Mouse (Mus musculus): ENCODE measurements at regions not wholly inside any gene's neighbourhood (a gene's known extent, or its start where the extent isn't known, plus 50 kb on each side); places are given as distances from the start of the nearest gene placed in this dataset.

DNA sequence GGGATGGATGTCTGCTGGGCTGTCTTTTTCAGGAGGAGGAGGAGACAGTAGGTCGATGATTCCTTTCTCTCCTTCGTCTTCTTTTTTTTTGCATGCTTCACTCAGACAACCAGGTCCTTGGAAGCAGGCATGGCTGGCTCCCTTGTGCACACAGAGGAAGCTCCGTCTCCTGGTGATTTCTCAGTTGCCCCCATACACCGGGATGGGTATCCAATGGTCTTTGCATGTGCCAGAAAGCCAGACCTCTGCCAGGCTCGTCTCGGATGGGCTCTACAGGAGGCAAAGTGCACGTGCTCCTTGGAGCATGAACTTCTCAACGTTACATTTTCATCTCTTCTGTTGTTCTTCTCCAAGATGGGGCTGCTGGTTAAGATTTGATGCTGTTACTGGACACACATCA lies 82.7 kb downstream of the Emp1 start:
- Histone ChIP-seq H3K79me2 (ENCODE audit: control insufficient read depth, insufficient read depth) (no peaks in the 10 kb centered on the region), H3K27me3 (ENCODE audit: control insufficient read depth, insufficient read depth, insufficient read length) (no peaks in the 10 kb centered on the region), H3ac (ENCODE audit: control insufficient read depth, insufficient read length) (no peak overlapping the region), H3K4me3 (no peak overlapping the region), H3K36me3 (ENCODE audit: control insufficient read depth, insufficient read depth) (no peaks in the 10 kb centered on the region), H3K4me2 (ENCODE audit: low read depth) (peak overlapping the region; percentile 36)
- TF ChIP-seq POLR2AphosphoS2 (IDR thresholded peaks at IDR 0.05; ENCODE audit: insufficient read length, low read depth) (no peak), TCF12 (IDR thresholded peaks at IDR 0.05; ENCODE audit: insufficient read depth, poor library complexity, severe bottlenecking) (no peak), REST (IDR thresholded peaks at IDR 0.05; ENCODE audit: insufficient read depth, insufficient read length) (no peak), E2F4 (IDR thresholded peaks at IDR 0.05; ENCODE audit: insufficient read depth) (no peak), SRF (IDR thresholded peaks at IDR 0.05; ENCODE audit: control insufficient read depth, insufficient read length, low read depth) (no peak), POLR2A (IDR thresholded peaks at IDR 0.05; ENCODE audit: insufficient read length, low read depth) (no peak), MYOG (IDR thresholded peaks at IDR 0.05; ENCODE audit: control insufficient read depth in 1 of 3, insufficient read depth in 1 of 3, insufficient read length in 2 of 3, low read depth in 2 of 3) (no peak), CEBPB (IDR thresholded peaks at IDR 0.05; ENCODE audit: insufficient read depth, poor library complexity, severe bottlenecking) (no peak), MAX (IDR thresholded peaks at IDR 0.05; ENCODE audit: low read depth) (no peak), USF1 (IDR thresholded peaks at IDR 0.05; ENCODE audit: low read depth) (no peak), MYOD1 (IDR thresholded peaks at IDR 0.05; ENCODE audit: control insufficient read depth in 1 of 3, insufficient read length in 2 of 3, low read depth in 2 of 3) (no peak), TCF3 (IDR thresholded peaks at IDR 0.05; ENCODE audit: insufficient read length, low read depth) (no peak)

DNA sequence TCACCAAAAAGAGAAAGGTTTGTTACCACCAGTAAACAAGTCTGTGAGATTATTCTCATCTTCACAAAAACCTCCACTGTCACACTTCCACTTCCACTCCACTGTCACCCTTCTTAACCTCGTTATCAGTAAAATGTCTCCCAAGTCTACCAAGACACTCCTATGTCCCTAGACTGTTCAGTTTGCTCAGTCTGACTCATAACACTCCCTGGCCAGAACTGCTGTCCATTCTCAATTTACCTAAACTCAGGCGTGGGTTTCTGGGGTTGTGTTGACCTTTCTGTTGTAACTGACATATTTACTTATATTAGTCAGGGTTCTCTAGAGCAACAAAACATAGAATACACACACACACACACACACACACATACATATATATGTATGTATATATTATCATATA lies 85.5 kb downstream of the Emp1 start:
- Histone ChIP-seq H3K36me3 (ENCODE audit: control insufficient read depth, insufficient read depth) (no peaks in the 10 kb centered on the region), H3K4me3 (no peak overlapping the region), H3K79me2 (ENCODE audit: control insufficient read depth, insufficient read depth) (no peaks in the 10 kb centered on the region), H3K4me2 (ENCODE audit: low read depth) (no peak overlapping the region), H3ac (ENCODE audit: control insufficient read depth, insufficient read length) (no peak overlapping the region), H3K27me3 (ENCODE audit: control insufficient read depth, insufficient read depth, insufficient read length) (no peaks in the 10 kb centered on the region)
- no peak for TF ChIP-seq MYOG (IDR thresholded peaks at IDR 0.05; ENCODE audit: control insufficient read depth in 1 of 3, insufficient read depth in 1 of 3, insufficient read length in 2 of 3, low read depth in 2 of 3)

GRCm38 (mm10) chr6:135449228-135449627 lies 86.9 kb downstream of the Emp1 start:
- H3K27me3 ChIP-seq (ENCODE audit: control insufficient read depth, insufficient read depth, insufficient read length) = no peaks in the 10 kb centered on the region
- H3K4me3 ChIP-seq = no peak overlapping the region
- no peak for TF ChIP-seq POLR2A (IDR thresholded peaks at IDR 0.05; ENCODE audit: insufficient read length, low read depth)
- no peak for TF ChIP-seq MAX (IDR thresholded peaks at IDR 0.05; ENCODE audit: low read depth)
- TF ChIP-seq E2F4 (IDR thresholded peaks at IDR 0.05; ENCODE audit: insufficient read depth) = no peak
- no peak for TF ChIP-seq MYOD1 (IDR thresholded peaks at IDR 0.05; ENCODE audit: control insufficient read depth in 1 of 3, insufficient read length in 2 of 3, low read depth in 2 of 3)
- no peak for TF ChIP-seq SRF (IDR thresholded peaks at IDR 0.05; ENCODE audit: control insufficient read depth, insufficient read length, low read depth)
- TF ChIP-seq REST (IDR thresholded peaks at IDR 0.05; ENCODE audit: insufficient read depth, insufficient read length) = no peak
- no peak for TF ChIP-seq MYOG (IDR thresholded peaks at IDR 0.05; ENCODE audit: control insufficient read depth in 1 of 3, insufficient read depth in 1 of 3, insufficient read length in 2 of 3, low read depth in 2 of 3)
- TF ChIP-seq TCF3 (IDR thresholded peaks at IDR 0.05; ENCODE audit: insufficient read length, low read depth) = no peak
- TF ChIP-seq TCF12 (IDR thresholded peaks at IDR 0.05; ENCODE audit: insufficient read depth, poor library complexity, severe bottlenecking) = no peak
- TF ChIP-seq POLR2AphosphoS2 (IDR thresholded peaks at IDR 0.05; ENCODE audit: insufficient read length, low read depth) = no peak
- no peak for TF ChIP-seq USF1 (IDR thresholded peaks at IDR 0.05; ENCODE audit: low read depth)
- no peak for TF ChIP-seq CEBPB (IDR thresholded peaks at IDR 0.05; ENCODE audit: insufficient read depth, poor library complexity, severe bottlenecking)
- no peaks in the 10 kb centered on the region for H3K36me3 ChIP-seq (ENCODE audit: control insufficient read depth, insufficient read depth)
- H3K4me2 ChIP-seq (ENCODE audit: low read depth) = no peak overlapping the region
- no peaks in the 10 kb centered on the region for H3K79me2 ChIP-seq (ENCODE audit: control insufficient read depth, insufficient read depth)
- H3ac ChIP-seq (ENCODE audit: control insufficient read depth, insufficient read length) = no peak overlapping the region

DNA sequence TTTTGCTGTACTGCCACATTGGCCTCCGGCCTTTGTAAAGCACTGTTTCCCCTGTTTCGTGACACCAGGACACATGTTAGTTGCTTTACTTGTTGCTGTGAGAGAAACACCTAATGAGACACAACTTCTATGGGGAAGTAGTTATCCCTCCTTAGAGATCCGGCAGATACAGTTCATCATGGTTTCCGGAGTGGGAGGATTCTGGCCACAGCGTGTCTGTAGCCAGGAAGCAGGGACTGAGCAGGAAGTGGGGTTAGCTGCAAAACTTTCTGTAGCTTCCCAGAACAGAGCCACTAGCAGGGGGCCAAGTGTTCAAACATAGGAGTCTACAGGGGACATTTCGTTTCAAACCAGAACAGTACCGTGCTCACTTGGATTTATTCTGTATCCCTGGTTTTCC lies 88.2 kb downstream of the Emp1 start:
- no peak for TF ChIP-seq MYOG (IDR thresholded peaks at IDR 0.05; ENCODE audit: control insufficient read depth in 1 of 3, insufficient read depth in 1 of 3, insufficient read length in 2 of 3, low read depth in 2 of 3)
- TF ChIP-seq POLR2AphosphoS2 (IDR thresholded peaks at IDR 0.05; ENCODE audit: insufficient read length, low read depth) = no peak
- TF ChIP-seq USF1 (IDR thresholded peaks at IDR 0.05; ENCODE audit: low read depth) = no peak
- no peak for TF ChIP-seq TCF3 (IDR thresholded peaks at IDR 0.05; ENCODE audit: insufficient read length, low read depth)
- TF ChIP-seq MYOD1 (IDR thresholded peaks at IDR 0.05; ENCODE audit: control insufficient read depth in 1 of 3, insufficient read length in 2 of 3, low read depth in 2 of 3) = no peak
- no peak for TF ChIP-seq MAX (IDR thresholded peaks at IDR 0.05; ENCODE audit: low read depth)
- TF ChIP-seq REST (IDR thresholded peaks at IDR 0.05; ENCODE audit: insufficient read depth, insufficient read length) = no peak
- no peak for TF ChIP-seq POLR2A (IDR thresholded peaks at IDR 0.05; ENCODE audit: insufficient read length, low read depth)
- no peak for TF ChIP-seq TCF12 (IDR thresholded peaks at IDR 0.05; ENCODE audit: insufficient read depth, poor library complexity, severe bottlenecking)
- Histone ChIP-seq H3K79me2 (ENCODE audit: control insufficient read depth, insufficient read depth) (no peaks in the 10 kb centered on the region), H3K4me3 (no peak overlapping the region), H3ac (ENCODE audit: control insufficient read depth, insufficient read length) (no peak overlapping the region), H3K36me3 (ENCODE audit: control insufficient read depth, insufficient read depth) (no peaks in the 10 kb centered on the region), H3K4me2 (ENCODE audit: low read depth) (no peak overlapping the region), H3K27me3 (ENCODE audit: control insufficient read depth, insufficient read depth, insufficient read length) (no peaks in the 10 kb centered on the region)

GRCm38 (mm10) chr6:135451165-135451797 lies 88.9 kb downstream of the Emp1 start:
- H3K4me3 ChIP-seq = no peak overlapping the region
- no peaks in the 10 kb centered on the region for H3K79me2 ChIP-seq (ENCODE audit: control insufficient read depth, insufficient read depth)
- no peaks in the 10 kb centered on the region for H3K27me3 ChIP-seq (ENCODE audit: control insufficient read depth, insufficient read depth, insufficient read length)
- no peak for TF ChIP-seq E2F4 (IDR thresholded peaks at IDR 0.05; ENCODE audit: insufficient read depth)
- TF ChIP-seq TCF3 (IDR thresholded peaks at IDR 0.05; ENCODE audit: insufficient read length, low read depth) = no peak
- TF ChIP-seq USF1 (IDR thresholded peaks at IDR 0.05; ENCODE audit: low read depth) = no peak
- no peak for TF ChIP-seq MYOD1 (IDR thresholded peaks at IDR 0.05; ENCODE audit: control insufficient read depth in 1 of 3, insufficient read length in 2 of 3, low read depth in 2 of 3)
- no peak for TF ChIP-seq SRF (IDR thresholded peaks at IDR 0.05; ENCODE audit: control insufficient read depth, insufficient read length, low read depth)
- TF ChIP-seq CEBPB (IDR thresholded peaks at IDR 0.05; ENCODE audit: insufficient read depth, poor library complexity, severe bottlenecking) = no peak
- TF ChIP-seq MYOG (IDR thresholded peaks at IDR 0.05; ENCODE audit: control insufficient read depth in 1 of 3, insufficient read depth in 1 of 3, insufficient read length in 2 of 3, low read depth in 2 of 3) = no peak
- TF ChIP-seq POLR2AphosphoS2 (IDR thresholded peaks at IDR 0.05; ENCODE audit: insufficient read length, low read depth) = no peak
- TF ChIP-seq POLR2A (IDR thresholded peaks at IDR 0.05; ENCODE audit: insufficient read length, low read depth) = no peak
- TF ChIP-seq REST (IDR thresholded peaks at IDR 0.05; ENCODE audit: insufficient read depth, insufficient read length) = no peak
- no peak for TF ChIP-seq TCF12 (IDR thresholded peaks at IDR 0.05; ENCODE audit: insufficient read depth, poor library complexity, severe bottlenecking)
- no peak for TF ChIP-seq MAX (IDR thresholded peaks at IDR 0.05; ENCODE audit: low read depth)
- no peak overlapping the region for H3K4me2 ChIP-seq (ENCODE audit: low read depth)
- no peak overlapping the region for H3ac ChIP-seq (ENCODE audit: control insufficient read depth, insufficient read length)
- no peaks in the 10 kb centered on the region for H3K36me3 ChIP-seq (ENCODE audit: control insufficient read depth, insufficient read depth)

Measured in myocyte (in vitro differentiated cells).